Mouse (Mus musculus) megakaryocyte-erythroid progenitor cell, adult 5-6 weeks (primary cell): Measurements from ENCODE around the gene Endod1. TPM values are rescaled to one million over a fixed set of nuclear protein-coding genes. Genes with fewer than 3 reads are reported as not detected.

Source experiments
- ATAC-seq: replicated peaks from 2 replicates; pipeline ENCODE4 v1.8.0; 2016; ENCODE audit warnings: mild to moderate bottlenecking, inconsistent platforms; ENCODE audit not compliant: severe bottlenecking, poor library complexity, low FRiP score, low TSS enrichment
- total RNA-seq, 2 experiments: library from RNA; stranded (forward) in 1 of 2; stranded (reverse) in 1 of 2; fragments of 200-1000, 215-1000 nt in 1 of 2; fragments of >200 nt in 1 of 2; fragmentation: Nextera tagmentation in 1 of 2; gene quantifications; 2 replicates each; pipeline ENCODE4 v1.2.3; 2014 to 2017

Gene Endod1
- total RNA-seq, 2 experiments from 2014 or later = 28.0 to 31.4 TPM

GRCm38 (mm10) chr9:14342041-14342668, 39.2 kb downstream of the Endod1 start:
- ATAC-seq = peak; percentile 88

- no peak for ATAC-seq
Observed at GRCm38 (mm10) chr9:14338701-14339100, 42.6 kb downstream of the Endod1 start.

DNA sequence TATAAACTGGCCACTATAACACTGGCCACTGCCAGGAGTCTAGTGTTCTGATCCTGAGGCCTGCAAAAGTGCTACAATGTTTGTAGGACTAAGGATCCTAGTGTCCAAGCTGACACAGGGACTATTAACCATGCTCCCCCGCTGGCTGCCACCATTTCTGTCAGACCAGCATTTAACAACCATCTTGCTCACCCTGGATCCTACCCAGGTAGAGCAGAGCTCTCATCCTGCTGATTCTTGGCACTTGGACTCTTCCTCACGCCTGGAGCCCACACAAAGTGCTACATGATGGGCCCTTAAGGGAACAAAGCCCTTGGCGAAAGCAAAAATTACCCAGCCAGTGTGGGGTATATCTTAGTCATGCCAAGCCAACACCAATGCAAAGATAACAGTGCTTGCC, 44.4 kb downstream of the Endod1 start:
- no peak for ATAC-seq

DNA sequence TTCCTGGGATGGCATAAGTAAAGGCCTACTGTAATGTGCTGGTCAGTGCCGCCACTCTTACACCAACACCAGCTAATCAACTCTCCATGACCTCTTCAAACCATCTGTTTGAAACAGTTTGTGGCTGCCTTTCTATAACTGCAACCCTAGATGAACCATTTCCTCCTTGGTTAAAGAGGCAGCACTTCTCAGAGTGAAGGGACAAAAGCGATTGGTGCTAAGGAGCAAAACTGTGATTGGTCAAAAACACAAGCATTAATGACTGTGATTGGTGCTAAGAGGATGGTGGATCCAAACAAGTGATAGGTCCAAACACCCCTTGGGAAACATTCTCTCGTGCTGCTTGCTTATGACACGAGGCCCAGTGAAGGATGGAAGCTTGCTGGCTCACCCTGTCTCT, 45.5 kb downstream of the Endod1 start:
- no peak for ATAC-seq

DNA sequence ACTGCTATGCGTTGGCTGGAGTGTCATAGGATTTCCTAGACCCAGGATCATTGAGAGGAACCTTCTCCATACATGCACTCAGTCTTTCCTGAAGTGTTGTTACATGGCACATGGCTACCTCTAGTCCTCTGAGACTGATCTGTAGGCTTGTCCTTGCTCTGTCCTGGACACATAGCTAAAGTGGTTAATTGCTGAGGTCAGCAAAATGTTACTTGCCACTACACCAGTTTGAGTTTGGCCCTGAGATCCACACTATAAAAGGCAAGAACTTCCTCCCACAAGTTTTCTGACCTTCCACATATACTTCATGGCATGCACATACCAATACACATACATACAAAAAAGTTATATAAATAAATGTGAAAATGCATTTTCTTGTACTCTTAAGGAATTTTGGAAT, 64.7 kb downstream of the Endod1 start:
- ATAC-seq = no peak

- no peak for ATAC-seq
Observed at GRCm38 (mm10) chr9:14314477-14314876, 66.8 kb downstream of the Endod1 start.

DNA sequence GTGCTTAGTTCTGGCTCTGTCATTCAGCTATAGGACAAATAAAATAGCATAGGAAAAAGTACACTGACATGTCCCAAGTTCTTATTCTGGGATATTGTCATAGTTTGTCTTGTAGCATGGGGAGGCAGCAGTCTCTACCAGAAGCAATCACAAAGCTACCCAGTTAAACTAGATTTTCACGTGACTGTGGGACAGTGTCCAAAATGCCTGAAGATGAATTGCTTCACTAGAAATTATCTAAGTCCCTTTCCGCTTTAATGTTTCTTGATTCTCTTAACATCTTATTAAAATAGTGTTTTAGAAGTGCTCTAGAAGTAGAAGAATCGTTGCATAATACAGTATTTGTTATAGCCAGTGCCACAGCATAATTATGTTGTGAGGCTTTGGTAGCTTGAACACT, 67.3 kb downstream of the Endod1 start:
- no peak for ATAC-seq

DNA sequence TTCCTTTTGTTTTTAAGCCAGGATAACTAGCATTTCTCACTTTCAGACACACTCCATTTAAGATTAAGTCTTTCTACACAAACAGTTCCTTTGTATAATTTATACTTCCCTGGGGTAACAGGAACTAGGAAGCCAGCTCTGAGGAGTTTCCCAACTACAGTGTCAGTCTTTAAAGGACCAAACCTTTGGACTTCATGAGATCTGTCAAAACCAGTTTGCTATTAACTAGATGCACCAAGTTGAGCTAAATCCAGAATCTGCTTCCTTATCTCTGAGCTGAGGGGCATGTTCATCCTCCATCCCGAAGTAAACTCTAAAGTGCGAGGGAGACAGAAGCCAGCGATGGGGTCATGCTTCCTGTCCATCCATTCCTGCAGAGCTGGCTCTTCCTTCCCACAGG, 74.0 kb downstream of the Endod1 start:
- ATAC-seq = no peak

- no peak for ATAC-seq
Observed at GRCm38 (mm10) chr9:14304262-14304968, 76.9 kb downstream of the Endod1 start.

Other genes starting within 250 kb of the Endod1 start
- 4.2 and 4.3 TPM in 2 replicates for gene Sesn3, start 106.4 kb downstream of the Endod1 start, total RNA-seq (2014; fragmentation: Nextera tagmentation)
- gene Sesn3, start 106.4 kb downstream of the Endod1 start, total RNA-seq (2017) = 6.9 and 12.4 TPM in 2 replicates
- gene Kdm4d, start 119.0 kb upstream of the Endod1 start, total RNA-seq (2014; fragmentation: Nextera tagmentation) = not detected in 2 replicates
- gene Kdm4d, start 119.0 kb upstream of the Endod1 start, total RNA-seq (2017) = not detected in 2 replicates
- 161 and 192 TPM in 2 replicates for gene Cwc15, start 119.1 kb upstream of the Endod1 start, total RNA-seq (2014; fragmentation: Nextera tagmentation)
- gene Cwc15, start 119.1 kb upstream of the Endod1 start, total RNA-seq (2017) = 286 and 287 TPM in 2 replicates